Mouse (Mus musculus) thymus, postnatal 4 days (tissue): ENCODE results near the gene Fxr2.
"Not testable (repeated sequence)": the region's sequence is repeated elsewhere in the genome, so short reads cannot be mapped to it uniquely, and the experiment has no call there.

Source experiments
- DNase-seq: peaks from one replicate; pipeline ENCODE4 v3.0.0; 2021

Gene Fxr2

GRCm38 (mm10) chr11:69613553-69614256, 19.1 kb upstream of the Fxr2 start:
- peak; percentile 82 for DNase-seq

- not testable (repeated sequence) for DNase-seq
These were observed 18.6 kb upstream of the Fxr2 start for GRCm38 (mm10) chr11:69614257-69614588.

GRCm38 (mm10) chr11:69616781-69617180, 16.0 kb upstream of the Fxr2 start:
- DNase-seq = no peak

- DNase-seq = no peak
These were observed 15.0 kb upstream of the Fxr2 start, which contains the start of gene Shbg for GRCm38 (mm10) chr11:69617805-69618204. TSS of gene Shbg (minus strand) at chr11:69617905.

GRCm38 (mm10) chr11:69620394-69621081, 12.3 kb upstream of the Fxr2 start:
- no peak for DNase-seq

GRCm38 (mm10) chr11:69621571-69622268, 11.1 kb upstream of the Fxr2 start, which contains the start of gene Sat2:
TSS of gene Sat2 (plus strand) at chr11:69622024.
- DNase-seq = no peak

GRCm38 (mm10) chr11:69622406-69622805, 10.4 kb upstream of the Fxr2 start:
- no peak for DNase-seq

GRCm38 (mm10) chr11:69623006-69623405, 9.8 kb upstream of the Fxr2 start:
- DNase-seq = no peak

- not testable (repeated sequence) for DNase-seq
These were observed 8.5 kb upstream of the Fxr2 start for GRCm38 (mm10) chr11:69624339-69624738.

- peak; percentile 85 for DNase-seq
These were observed 4.5 kb upstream of the Fxr2 start for GRCm38 (mm10) chr11:69628286-69628685.

GRCm38 (mm10) chr11:69629802-69630201, 3.0 kb upstream of the Fxr2 start:
- no peak for DNase-seq

- DNase-seq = no peak
These were observed 507 bp downstream of the Fxr2 start for GRCm38 (mm10) chr11:69633128-69633866.

- no peak for DNase-seq
These were observed 2.7 kb downstream of the Fxr2 start for GRCm38 (mm10) chr11:69635471-69635870.

GRCm38 (mm10) chr11:69645860-69646259, 13.1 kb downstream of the Fxr2 start:
- no peak for DNase-seq

GRCm38 (mm10) chr11:69653399-69653798, 20.6 kb downstream of the Fxr2 start:
- DNase-seq = no peak

- DNase-seq = no peak
These were observed 22.0 kb downstream of the Fxr2 start for GRCm38 (mm10) chr11:69654760-69655159.

GRCm38 (mm10) chr11:69655264-69656064, 22.7 kb downstream of the Fxr2 start, which contains the start of gene Sox15:
TSS of gene Sox15 (plus strand) at chr11:69655314.
- peak; percentile 67 for DNase-seq

- no peak for DNase-seq
These were observed 23.3 kb downstream of the Fxr2 start for GRCm38 (mm10) chr11:69656065-69656455.

- DNase-seq = peak; percentile 73
These were observed 24.0 kb downstream of the Fxr2 start for GRCm38 (mm10) chr11:69656617-69657461.

GRCm38 (mm10) chr11:69657462-69657881, 24.7 kb downstream of the Fxr2 start:
- DNase-seq = no peak
